Mouse (Mus musculus) forebrain, embryonic 13.5 days (tissue): ENCODE measurements around the gene Olfr1441. TPM values are rescaled to one million over a fixed set of nuclear protein-coding genes. Genes with fewer than 3 reads are reported as not detected.

Experiments
- ATAC-seq: fragments of 200-750 bp; cut with Nextera tagmentation; 2 replicates; pipeline ENCODE4 v1.8.0; 2017
- H3K27ac ChIP-seq: fragments of 300-500 bp; sonication (generic); 2 replicates; pipeline ENCODE4 v1.5.1; 2015; ENCODE audit warnings: inconsistent platforms, mild to moderate bottlenecking, moderate library complexity
- H3K27me3 ChIP-seq: fragments of 300-500 bp; sonication (generic); 2 replicates; pipeline ENCODE4 v1.6.1; 2015; ENCODE audit warnings: mild to moderate bottlenecking, inconsistent platforms
- H3K36me3 ChIP-seq: fragments of 300-500 bp; sonication (generic); 2 replicates; pipeline ENCODE4 v1.6.1; 2015; ENCODE audit warnings: mild to moderate bottlenecking, inconsistent platforms; ENCODE audit not compliant: poor library complexity, severe bottlenecking
- H3K4me1 ChIP-seq: fragments of 300-500 bp; sonication (generic); 2 replicates; pipeline ENCODE4 v1.6.1; 2015; ENCODE audit warnings: inconsistent platforms
- H3K4me2 ChIP-seq: fragments of 300-500 bp; sonication (generic); 2 replicates; pipeline ENCODE4 v1.6.1; 2015; ENCODE audit warnings: inconsistent platforms, mild to moderate bottlenecking, moderate library complexity
- H3K4me3 ChIP-seq: fragments of 300-500 bp; sonication (generic); 2 replicates; pipeline ENCODE4 v1.5.1; 2015; ENCODE audit warnings: mild to moderate bottlenecking, inconsistent platforms
- H3K9ac ChIP-seq: fragments of 300-500 bp; sonication (generic); 2 replicates; pipeline ENCODE4 v1.6.1; 2015; ENCODE audit warnings: mild to moderate bottlenecking, inconsistent platforms
- H3K9me3 ChIP-seq: fragments of 300-500 bp; sonication (generic); replicated peaks from 2 replicates; pipeline ENCODE4 v1.6.1; 2016; ENCODE audit warnings: inconsistent platforms
- WGBS: fragments of 180-500 bp; shearing (Covaris S2); methylation state at CpG from one replicate; pipeline ENCODE4 v1.1.7; 2015; 5-methylcytosine and 5-hydroxymethylcytosine counted together
- polyA plus RNA-seq: library from polyadenylated mRNA; unstranded; fragments of >200 nt; fragmentation: Nextera tagmentation; extraction: Ambion mirVana; gene quantifications from 2 replicates; pipeline ENCODE4 v1.2.1, GENCODE M21; 2015

Gene Olfr1441
- not detected in 2 replicates for polyA plus RNA-seq

DNA sequence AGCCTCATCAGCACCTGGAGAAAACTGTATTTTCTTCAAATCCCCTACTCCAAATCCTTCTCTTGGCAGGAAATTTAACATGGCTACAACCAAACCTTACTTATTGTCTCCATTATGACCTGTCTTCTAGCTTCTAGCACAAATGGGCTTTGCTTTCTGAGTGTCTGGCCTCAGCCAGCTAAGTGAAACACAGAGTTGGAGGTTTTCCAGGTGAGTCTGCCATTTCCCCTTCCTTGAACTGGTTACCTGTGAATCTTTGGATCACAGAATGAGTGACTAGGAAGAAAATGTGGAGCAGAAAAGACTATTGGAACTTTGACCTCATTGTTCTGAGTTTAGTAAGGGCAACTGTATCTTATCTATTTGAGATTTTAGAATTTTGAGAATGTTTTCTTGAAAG is at the start of gene Olfr1441:
Gene Olfr1441 (plus strand): TSS at position 73 of the 400 bp plus-strand sequence.
- no peaks in the 10 kb centered on the region for H3K4me1 ChIP-seq
- no peak within 1 kb of the TSS for H3K27ac ChIP-seq
- H3K36me3 ChIP-seq, result no peaks in the 10 kb centered on the region
- H3K27me3 ChIP-seq, result no peaks in the 10 kb centered on the region
- ATAC-seq, result no peak
- no peak within 1 kb of the TSS for H3K9ac ChIP-seq
- no peaks in the 10 kb centered on the region for H3K9me3 ChIP-seq
- H3K4me2 ChIP-seq, result no peak within 1 kb of the TSS
- no peak within 1 kb of the TSS for H3K4me3 ChIP-seq

DNA sequence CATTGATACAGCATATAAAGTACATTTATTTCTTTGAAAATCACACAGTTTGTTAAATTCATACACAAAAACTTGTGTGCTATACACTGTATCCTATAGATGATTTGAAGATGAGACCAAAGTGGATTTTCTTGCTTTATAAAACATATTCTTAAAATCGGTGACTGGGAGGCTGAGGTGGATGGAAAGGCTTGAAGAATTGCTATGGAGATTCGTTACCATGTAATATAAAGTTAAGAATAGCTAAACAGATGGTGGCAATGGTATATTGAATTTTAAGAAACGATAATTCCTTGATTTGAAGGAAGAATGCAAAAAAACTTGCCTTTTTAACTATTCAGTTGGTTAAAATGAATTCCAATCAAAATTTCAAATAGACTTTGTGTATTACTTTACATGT is 44.2 kb upstream of the Olfr1441 start:
- WGBS, result 83% methylated on average over 3 of the region's 3 CpGs
- H3K9ac ChIP-seq, result no peak overlapping the region
- no peaks in the 10 kb centered on the region for H3K9me3 ChIP-seq
- no peak for ATAC-seq
- H3K4me3 ChIP-seq, result no peak overlapping the region
- H3K36me3 ChIP-seq, result no peaks in the 10 kb centered on the region
- no peak overlapping the region for H3K27ac ChIP-seq
- H3K27me3 ChIP-seq, result no peaks in the 10 kb centered on the region
- H3K4me1 ChIP-seq, result no peaks in the 10 kb centered on the region
- no peak overlapping the region for H3K4me2 ChIP-seq

DNA sequence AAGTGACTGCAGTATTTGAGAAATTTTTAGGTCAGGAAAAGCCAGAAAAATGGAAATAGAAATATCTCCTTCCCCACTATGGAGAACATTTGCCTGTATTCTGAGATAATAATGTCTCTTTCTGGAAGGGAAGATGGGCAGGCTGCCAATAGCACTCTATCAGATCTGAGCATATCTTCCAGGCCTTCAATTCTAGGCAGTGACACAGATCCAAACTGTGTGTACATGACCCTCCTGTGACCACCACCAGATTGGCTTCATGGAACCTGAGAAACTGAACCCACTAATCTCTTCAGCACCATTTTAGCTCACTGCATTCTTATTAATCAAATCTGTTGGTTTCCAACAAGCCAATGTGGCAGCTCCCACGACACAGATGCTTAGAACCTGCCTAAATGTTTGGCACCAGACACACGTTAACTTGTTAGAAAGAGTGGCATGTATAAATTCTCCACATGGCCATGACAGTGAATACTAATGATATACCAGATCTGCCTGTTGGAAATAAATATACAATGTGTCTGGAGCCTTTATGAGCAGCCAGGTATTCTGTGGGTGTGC is 42.7 kb upstream of the Olfr1441 start:
- Histone ChIP-seq H3K9me3 (no peaks in the 10 kb centered on the region), H3K4me1 (no peaks in the 10 kb centered on the region), H3K27ac (no peak overlapping the region), H3K27me3 (no peaks in the 10 kb centered on the region), H3K4me2 (no peak overlapping the region), H3K9ac (no peak overlapping the region), H3K4me3 (no peak overlapping the region), H3K36me3 (no peaks in the 10 kb centered on the region)
- no peak; the same call in 1 of the 2 replicates for ATAC-seq
- 74% methylated on average over 2 of the region's 2 CpGs for WGBS

- Histone ChIP-seq H3K4me1 (no peaks in the 10 kb centered on the region), H3K4me2 (no peak within 1 kb of the TSS), H3K4me3 (no peak within 1 kb of the TSS), H3K36me3 (no peaks in the 10 kb centered on the region), H3K27ac (no peak within 1 kb of the TSS), H3K9ac (no peak within 1 kb of the TSS), H3K27me3 (no peaks in the 10 kb centered on the region), H3K9me3 (no peaks in the 10 kb centered on the region)
- ATAC-seq, result no peak
- WGBS, result 82% methylated on average over 2 of the region's 2 CpGs
Measured at GRCm38 (mm10) chr19:12386979-12387378, 30.3 kb upstream of the Olfr1441 start, which contains the start of gene Olfr1440. Olfr1440 (plus strand) TSS chr19:12387279.

- H3K4me3 ChIP-seq, result no peak overlapping the region
- H3K36me3 ChIP-seq, result no peaks in the 10 kb centered on the region
- no peak overlapping the region for H3K4me2 ChIP-seq
- no peaks in the 10 kb centered on the region for H3K4me1 ChIP-seq
- no peaks in the 10 kb centered on the region for H3K27me3 ChIP-seq
- H3K9me3 ChIP-seq, result no peaks in the 10 kb centered on the region
- ATAC-seq, result no peak
- H3K27ac ChIP-seq, result no peak overlapping the region
- no peak overlapping the region for H3K9ac ChIP-seq
Measured at GRCm38 (mm10) chr19:12413737-12414136, 3.5 kb upstream of the Olfr1441 start.

GRCm38 (mm10) chr19:12418312-12418711 is 1.1 kb downstream of the Olfr1441 start:
- no peak overlapping the region for H3K9ac ChIP-seq
- no peaks in the 10 kb centered on the region for H3K9me3 ChIP-seq
- ATAC-seq, result no peak
- 92% methylated on average over 3 of the region's 3 CpGs for WGBS
- H3K27me3 ChIP-seq, result no peaks in the 10 kb centered on the region
- H3K4me3 ChIP-seq, result no peak overlapping the region
- no peak overlapping the region for H3K27ac ChIP-seq
- no peaks in the 10 kb centered on the region for H3K4me1 ChIP-seq
- no peaks in the 10 kb centered on the region for H3K36me3 ChIP-seq
- H3K4me2 ChIP-seq, result no peak overlapping the region

DNA sequence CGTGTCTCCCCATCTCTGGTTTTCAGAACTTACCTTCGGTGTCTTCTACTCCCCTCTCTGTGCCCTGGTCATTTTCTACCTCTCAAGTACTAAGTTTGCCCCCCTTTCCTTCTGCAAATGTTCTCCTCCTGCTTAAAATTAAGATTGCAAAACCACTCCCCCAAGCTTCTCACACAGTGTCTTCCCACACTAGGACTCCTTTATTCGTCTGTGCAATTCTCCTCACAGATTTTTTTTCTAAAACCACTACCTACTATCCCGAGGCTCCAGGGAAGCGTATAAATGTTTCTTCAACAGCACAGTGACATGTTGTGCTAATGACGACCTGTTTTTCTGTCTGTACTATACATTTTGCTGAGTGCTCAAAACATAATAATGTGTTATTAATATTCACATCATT is 3.3 kb downstream of the Olfr1441 start:
- Histone ChIP-seq H3K4me1 (no peaks in the 10 kb centered on the region), H3K27me3 (no peaks in the 10 kb centered on the region), H3K27ac (no peak overlapping the region), H3K36me3 (no peaks in the 10 kb centered on the region), H3K9me3 (no peaks in the 10 kb centered on the region), H3K9ac (no peak overlapping the region), H3K4me2 (no peak overlapping the region), H3K4me3 (no peak overlapping the region)
- ATAC-seq, result no peak
- WGBS, result 78% methylated on average over 6 of the region's 6 CpGs

- Histone ChIP-seq H3K27ac (no peak overlapping the region), H3K9ac (no peak overlapping the region), H3K4me3 (no peak overlapping the region), H3K9me3 (no peaks in the 10 kb centered on the region), H3K36me3 (no peaks in the 10 kb centered on the region), H3K4me2 (no peak overlapping the region), H3K4me1 (no peaks in the 10 kb centered on the region), H3K27me3 (no peaks in the 10 kb centered on the region)
- WGBS, result 83% methylated on average over 1 of the region's 1 CpGs
- no peak for ATAC-seq
Measured at GRCm38 (mm10) chr19:12421680-12422079, 4.4 kb downstream of the Olfr1441 start.

GRCm38 (mm10) chr19:12427101-12427500 is 9.9 kb downstream of the Olfr1441 start:
- no peak for ATAC-seq
- WGBS, result 92% methylated on average over 5 of the region's 5 CpGs
- H3K9ac ChIP-seq, result no peak overlapping the region
- no peaks in the 10 kb centered on the region for H3K27me3 ChIP-seq
- H3K4me3 ChIP-seq, result no peak overlapping the region
- H3K27ac ChIP-seq, result no peak overlapping the region
- no peaks in the 10 kb centered on the region for H3K9me3 ChIP-seq
- no peaks in the 10 kb centered on the region for H3K36me3 ChIP-seq
- H3K4me1 ChIP-seq, result no peaks in the 10 kb centered on the region
- no peak overlapping the region for H3K4me2 ChIP-seq

GRCm38 (mm10) chr19:12427605-12428004 is 10.4 kb downstream of the Olfr1441 start, which contains the start of gene Pfpl:
Pfpl (plus strand) TSS chr19:12427905.
- H3K27ac ChIP-seq, result no peak within 1 kb of the TSS
- H3K9me3 ChIP-seq, result no peaks in the 10 kb centered on the region
- no peaks in the 10 kb centered on the region for H3K4me1 ChIP-seq
- H3K27me3 ChIP-seq, result no peaks in the 10 kb centered on the region
- H3K4me2 ChIP-seq, result no peak within 1 kb of the TSS
- H3K9ac ChIP-seq, result no peak within 1 kb of the TSS
- WGBS, result 97% methylated on average over 6 of the region's 6 CpGs
- no peak within 1 kb of the TSS for H3K4me3 ChIP-seq
- H3K36me3 ChIP-seq, result no peaks in the 10 kb centered on the region
- ATAC-seq, result no peak

- Histone ChIP-seq H3K4me1 (no peaks in the 10 kb centered on the region), H3K27me3 (no peaks in the 10 kb centered on the region), H3K4me2 (no peak overlapping the region), H3K9ac (no peak overlapping the region), H3K27ac (no peak overlapping the region), H3K4me3 (no peak overlapping the region), H3K36me3 (no peaks in the 10 kb centered on the region), H3K9me3 (no peaks in the 10 kb centered on the region)
- peak; percentile 53; the same call in 1 of the 2 replicates for ATAC-seq
- 3% methylated on average over 2 of the region's 2 CpGs for WGBS
Measured at GRCm38 (mm10) chr19:12433033-12433432, 15.8 kb downstream of the Olfr1441 start.

DNA sequence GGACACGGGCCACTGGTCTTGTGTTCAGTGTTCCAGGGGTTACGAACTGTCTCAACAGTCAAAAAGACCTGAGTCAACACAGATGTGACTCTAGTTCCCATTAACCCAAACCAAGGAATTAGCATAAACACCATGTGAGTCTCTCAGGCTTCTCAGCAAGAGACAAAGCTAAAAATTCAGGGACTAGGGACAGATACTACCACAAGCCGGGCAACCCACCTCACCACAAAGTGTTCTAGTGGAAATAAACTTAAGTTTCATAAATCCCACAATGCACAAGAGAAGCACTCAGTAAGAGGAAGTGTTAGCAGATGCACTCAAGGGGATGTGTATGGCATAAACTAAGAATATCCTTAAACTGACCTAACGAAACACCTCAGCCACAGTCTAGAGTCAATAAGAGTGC is 17.8 kb downstream of the Olfr1441 start:
- no peak overlapping the region for H3K27ac ChIP-seq
- no peaks in the 10 kb centered on the region for H3K4me1 ChIP-seq
- no peak overlapping the region for H3K9ac ChIP-seq
- ATAC-seq, result no peak
- no peaks in the 10 kb centered on the region for H3K9me3 ChIP-seq
- no peaks in the 10 kb centered on the region for H3K27me3 ChIP-seq
- no peaks in the 10 kb centered on the region for H3K36me3 ChIP-seq
- H3K4me3 ChIP-seq, result no peak overlapping the region
- WGBS, result 88% methylated on average over 4 of the region's 4 CpGs
- no peak overlapping the region for H3K4me2 ChIP-seq
